Mouse (Mus musculus) MN1 (cell line): ENCODE data around the gene Atf1.

Source experiments
- DNase-seq: peaks from one replicate; pipeline ENCODE4 v3.0.0-alpha.2; 2016; ENCODE audit warnings: low spot score

Gene Atf1

GRCm38 (mm10) chr15:100307438-100308096 lies 79.9 kb downstream of the Atf1 start:
- DNase-seq: peak; percentile 66
